ENCODE assay signal across 24 mouse cellular contexts in the genomic region with DNA sequence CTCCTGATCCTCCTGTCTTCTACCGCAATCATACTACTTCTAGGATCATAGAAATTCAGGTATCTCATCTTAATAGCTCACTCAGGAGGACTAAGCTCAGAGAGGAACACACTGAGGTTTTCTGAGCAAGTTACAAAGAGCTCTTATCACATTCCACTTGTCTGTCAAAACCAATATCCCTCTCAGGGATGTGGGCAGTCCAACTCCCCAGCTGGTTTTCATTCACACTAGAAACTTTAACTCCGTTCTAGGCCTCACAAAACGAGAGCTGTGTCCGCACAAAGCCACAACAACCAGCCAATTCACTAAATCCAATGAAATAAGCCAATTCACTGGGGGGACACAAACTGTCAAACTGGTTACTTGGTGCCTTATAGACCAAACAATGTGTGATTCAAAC. TPM values are rescaled to one million over a fixed set of nuclear protein-coding genes. Genes with fewer than 3 reads are reported as not detected.
DNase-seq lines count a peak whose midpoint lies in the region; ATAC-seq and TF ChIP-seq lines count a peak whose summit lies in the region.
"Had no signal": no experiment of that assay in that cellular context is flagged by ENCODE, and none has a peak within 500 bp of the region (broad histone marks: within the 10 kb centered on the region; RNA-seq: fewer than 3 reads in every experiment).

No protein-coding gene starts in this region.

- H3K27ac ChIP-seq in heart, embryonic 15.5 days = peak overlapping the region; percentile 23; the same call in 1 of the 2 replicates
- no peak overlapping the region for H3K27ac ChIP-seq in heart, adult 2 months
- 0 out of 2 replicates have a peak overlapping the region, but pooled peaks have one; percentile 12 for H3K27ac ChIP-seq in limb, embryonic 12.5 days
- no peak overlapping the region for H3K27ac ChIP-seq in limb, embryonic 10.5 days
- H3K27ac ChIP-seq in hindbrain, embryonic 16.5 days (ENCODE audit: low read depth, low read length) = peak overlapping the region; percentile 5; the same call in 1 of the 2 replicates
- H3K27ac ChIP-seq: gastrocnemius, adult 2 months had no signal

- H3K9me3 ChIP-seq in heart, embryonic 15.5 days (replicated peaks) = no peaks in the 10 kb centered on the region
- H3K9me3 ChIP-seq in limb, embryonic 12.5 days = no peaks in the 10 kb centered on the region
- no peaks in the 10 kb centered on the region for H3K9me3 ChIP-seq in limb, embryonic 10.5 days (replicated peaks)
- no peaks in the 10 kb centered on the region for H3K9me3 ChIP-seq in hindbrain, embryonic 16.5 days (ENCODE audit: control insufficient read depth, low read length)
- H3K9me3 ChIP-seq: G1E; megakaryocyte, embryonic 14.5 days had no signal

- no peak for TF ChIP-seq EP300 in heart, adult 2 months (IDR thresholded peaks at IDR 0.05; ENCODE audit: insufficient read depth, low read depth, low read length)

- no peak overlapping the region for H3K4me3 ChIP-seq in heart, embryonic 15.5 days
- H3K4me3 ChIP-seq in heart, adult 2 months = no peak overlapping the region
- H3K4me3 ChIP-seq in limb, embryonic 12.5 days (replicated peaks) = no peak overlapping the region
- H3K4me3 ChIP-seq in limb, embryonic 10.5 days = no peak overlapping the region
- H3K4me3 ChIP-seq in hindbrain, embryonic 16.5 days (ENCODE audit: low read length) = no peak overlapping the region
- H3K4me3 ChIP-seq: gastrocnemius, adult 2 months; megakaryocyte, embryonic 14.5 days had no signal

- H3K4me1 ChIP-seq in heart, embryonic 15.5 days (replicated peaks) = peaks cover 49% of the 10 kb centered on the region
- peaks cover 12% of the 10 kb centered on the region for H3K4me1 ChIP-seq in heart, adult 2 months (ENCODE audit: control insufficient read depth, insufficient read depth, low read length)
- H3K4me1 ChIP-seq in limb, embryonic 12.5 days (replicated peaks) = peaks cover 37% of the 10 kb centered on the region
- H3K4me1 ChIP-seq in limb, embryonic 10.5 days = peaks cover 13% of the 10 kb centered on the region; the same call in 1 of the 2 replicates
- peaks cover 15% of the 10 kb centered on the region for H3K4me1 ChIP-seq in hindbrain, embryonic 16.5 days (ENCODE audit: control insufficient read depth, insufficient read depth, low read depth, low read length)

- TF ChIP-seq CTCF in heart, adult 2 months (IDR thresholded peaks at IDR 0.05) = no peak
- no peak for TF ChIP-seq CTCF in brain, embryonic 14.5 days (IDR thresholded peaks at IDR 0.05; ENCODE audit: borderline replicate concordance, extremely low read depth, insufficient read depth, insufficient read length)

- no peak for ATAC-seq in heart, embryonic 15.5 days (replicated peaks; ENCODE audit: insufficient number of reproducible peaks, insufficient read depth, low FRiP score, low read depth)
- no peak for ATAC-seq in limb, embryonic 12.5 days (ENCODE audit: insufficient number of reproducible peaks, insufficient read depth, low FRiP score, low TSS enrichment, low read depth)
- ATAC-seq in hindbrain, embryonic 16.5 days = no peak
- ATAC-seq: CD4-positive, CD25-positive, alpha-beta regulatory T cell, adult 4 months; liver, postnatal 0 days had no signal

- peaks cover 10% of the 10 kb centered on the region for H3K36me3 ChIP-seq in heart, embryonic 15.5 days
- H3K36me3 ChIP-seq in heart, adult 2 months (ENCODE audit: control insufficient read depth, insufficient read depth, low read length) = peaks cover 27% of the 10 kb centered on the region
- peaks cover 46% of the 10 kb centered on the region for H3K36me3 ChIP-seq in limb, embryonic 12.5 days
- peaks cover 68% of the 10 kb centered on the region for H3K36me3 ChIP-seq in limb, embryonic 10.5 days
- peaks cover 10% of the 10 kb centered on the region for H3K36me3 ChIP-seq in hindbrain, embryonic 16.5 days (ENCODE audit: control insufficient read depth, insufficient read depth, low read length)

- H3K27me3 ChIP-seq in heart, embryonic 15.5 days = no peaks in the 10 kb centered on the region
- H3K27me3 ChIP-seq in heart, adult 2 months (ENCODE audit: control insufficient read depth, insufficient read depth, low read length) = no peaks in the 10 kb centered on the region
- H3K27me3 ChIP-seq in limb, embryonic 12.5 days = no peaks in the 10 kb centered on the region
- no peaks in the 10 kb centered on the region for H3K27me3 ChIP-seq in limb, embryonic 10.5 days (ENCODE audit: low read depth, poor library complexity, severe bottlenecking)
- no peaks in the 10 kb centered on the region for H3K27me3 ChIP-seq in hindbrain, embryonic 16.5 days (replicated peaks; ENCODE audit: control insufficient read depth, insufficient read depth, low read length)
- H3K27me3 ChIP-seq: megakaryocyte, embryonic 14.5 days had no signal

- DNase-seq in heart, adult 2 months = no peak
- DNase-seq in limb, embryonic 10.5 days (ENCODE audit: low spot score) = no peak
- DNase-seq in brain, embryonic 14.5 days (ENCODE audit: low read depth) = peak; percentile 25
- no peak for DNase-seq in thymus, postnatal 14 days
- DNase-seq in c-Kit-positive CD71-positive TER-119-positive erythroid progenitor cells, embryonic 14.5 days (ENCODE audit: low spot score) = no peak
- DNase-seq: adrenal gland, adult 2 months; cerebellum, adult 11-12 months; cerebellum, postnatal 25 days; gastrocnemius, adult 2 months; kidney, adult 8-10 months; kidney, postnatal 25 days; layer of hippocampus, adult 9-11 months; liver; liver, postnatal 0 days; lung, postnatal 14 days; retina, postnatal 1 day; right cerebral cortex, postnatal 4 days; thymus, postnatal 25 days had no signal

- WGBS in heart, embryonic 15.5 days = 39% methylated on average over 4 of the region's 4 CpGs
- WGBS in heart, adult 2 months = 58% methylated on average over 4 of the region's 4 CpGs
- 50% methylated on average over 4 of the region's 4 CpGs for WGBS in limb, embryonic 12.5 days
- WGBS in limb, embryonic 10.5 days = 62% methylated on average over 4 of the region's 4 CpGs
- 58% methylated on average over 4 of the region's 4 CpGs for WGBS in hindbrain, embryonic 16.5 days

- TF ChIP-seq POLR2A in heart, adult 2 months (IDR thresholded peaks at IDR 0.05; ENCODE audit: insufficient read depth, low read depth, low read length) = no peak
- no peak for TF ChIP-seq POLR2A in brain, embryonic 14.5 days (IDR thresholded peaks at IDR 0.05; ENCODE audit: borderline replicate concordance, extremely low read depth, insufficient read depth, insufficient read length, poor library complexity, severe bottlenecking)

- H3K79me2 ChIP-seq in heart, adult 2 months (replicated peaks; ENCODE audit: control insufficient read depth, insufficient read depth, low read length) = peaks cover 9% of the 10 kb centered on the region

- H3K9ac ChIP-seq in heart, embryonic 15.5 days = no peak overlapping the region
- H3K9ac ChIP-seq in heart, adult 2 months (ENCODE audit: low read depth, low read length) = no peak overlapping the region
- H3K9ac ChIP-seq in limb, embryonic 12.5 days (replicated peaks) = no peak overlapping the region
- H3K9ac ChIP-seq in hindbrain, embryonic 16.5 days (ENCODE audit: low read depth, low read length) = no peak overlapping the region
- H3K9ac ChIP-seq: liver, postnatal 0 days had no signal

- intact Hi-C loops in heart, adult 2 months (cut with DNase I) = no loop called here

- no peak overlapping the region for H3K4me2 ChIP-seq in heart, embryonic 15.5 days
- no peak overlapping the region for H3K4me2 ChIP-seq in limb, embryonic 12.5 days
- H3K4me2 ChIP-seq in hindbrain, embryonic 16.5 days (ENCODE audit: low read length) = no peak overlapping the region

RNA-seq across cellular contexts. Expression of a gene that starts 57.5 kb away (rescaled TPM):
- 12.6 and 15.6 TPM in 2 replicates for polyA plus RNA-seq in heart, embryonic 15.5 days (2015; fragmentation: Nextera tagmentation; extraction: Ambion mirVana)
- total RNA-seq in heart, adult 2 months (2021) = 10 to 100 TPM; 32.5 to 33.8 TPM
- 15.6 and 22.9 TPM in 2 replicates for polyA plus RNA-seq in heart, adult 2 months (2012; rRNA removed)
- 25.6 and 30.3 TPM in 2 replicates for polyA plus RNA-seq in limb, embryonic 12.5 days (2016; fragmentation: Nextera tagmentation; extraction: Ambion mirVana)
- polyA plus RNA-seq in limb, embryonic 10.5 days (2016; fragmentation: Nextera tagmentation; extraction: Ambion mirVana) = 32.4 and 35.1 TPM in 2 replicates
- polyA plus RNA-seq in brain, embryonic 14.5 days (2012; rRNA removed) = 48.1 and 75.2 TPM in 2 replicates
- 28.5 and 33.5 TPM in 2 replicates for polyA plus RNA-seq in hindbrain, embryonic 16.5 days (2015; fragmentation: Nextera tagmentation; extraction: Ambion mirVana)

Comparison
In these comparisons a context has a peak if more than half of its experiments do, and no peak if none do; other contexts are left out.
1. H3K27ac ChIP-seq: peak in heart, embryonic 15.5 days (single experiment), limb, embryonic 12.5 days (single experiment) and hindbrain, embryonic 16.5 days (single experiment); none in heart, adult 2 months (single experiment) and limb, embryonic 10.5 days (single experiment).